Mouse (Mus musculus) forebrain, embryonic 16.5 days (tissue): ENCODE measurements around the gene Cox10. TPM values are rescaled to one million over a fixed set of nuclear protein-coding genes. Genes with fewer than 3 reads are reported as not detected.

Experiments
- ATAC-seq: fragments of 200-750 bp; cut with Nextera tagmentation; 2 replicates; pipeline ENCODE4 v1.8.0; 2017; ENCODE audit warnings: mild to moderate bottlenecking, moderate library complexity
- H3K27ac ChIP-seq: fragments of 300-500 bp; sonication (generic); 2 replicates; pipeline ENCODE4 v1.5.1; 2014; ENCODE audit warnings: low read length, control low read depth
- H3K27me3 ChIP-seq: fragments of 300-500 bp; sonication (generic); replicated peaks from 2 replicates; pipeline ENCODE4 v1.6.1; 2014; ENCODE audit warnings: low read length; ENCODE audit not compliant: control insufficient read depth, insufficient read depth
- H3K36me3 ChIP-seq: fragments of 300-500 bp; sonication (generic); 2 replicates; pipeline ENCODE4 v1.6.1; 2014; ENCODE audit not compliant: control insufficient read depth, insufficient read depth
- H3K4me1 ChIP-seq: fragments of 300-500 bp; sonication (generic); replicated peaks from 2 replicates; pipeline ENCODE4 v1.6.1; 2014; ENCODE audit warnings: low read length; ENCODE audit not compliant: control insufficient read depth, insufficient read depth
- H3K4me2 ChIP-seq: fragments of 300-500 bp; sonication (generic); 2 replicates; pipeline ENCODE4 v1.6.1; 2014; ENCODE audit warnings: mild to moderate bottlenecking, low read length, control low read depth
- H3K4me3 ChIP-seq: fragments of 300-500 bp; sonication (generic); replicated peaks from 2 replicates; pipeline ENCODE4 v1.5.1; 2014; ENCODE audit warnings: mild to moderate bottlenecking, low read length, control low read depth
- H3K9ac ChIP-seq: fragments of 300-500 bp; sonication (generic); replicated peaks from 2 replicates; pipeline ENCODE4 v1.6.1; 2014; ENCODE audit warnings: low read depth, low read length, control low read depth
- H3K9me3 ChIP-seq: fragments of 300-500 bp; sonication (generic); 2 replicates; pipeline ENCODE4 v1.6.1; 2016; ENCODE audit warnings: low read length; ENCODE audit not compliant: control insufficient read depth
- WGBS: fragments of 180-500 bp; shearing (Covaris S2); extraction: QIAGEN DNeasy Blood & Tissue Kit; methylation state at CpG from one replicate; pipeline ENCODE4 v1.1.7; 2014; 5-methylcytosine and 5-hydroxymethylcytosine counted together
- polyA plus RNA-seq: library from polyadenylated mRNA; unstranded; fragments of >200 nt; fragmentation: Nextera tagmentation; extraction: Ambion mirVana; gene quantifications from 2 replicates; pipeline ENCODE4 v1.2.1, GENCODE M21; 2015

Cox10 gene
- polyA plus RNA-seq, 1 experiment from 2014 or later: 24.6 TPM

- Histone ChIP-seq H3K4me1 (no peaks in the 10 kb centered on the region), H3K4me2 (no peak overlapping the region), H3K27me3 (no peaks in the 10 kb centered on the region), H3K9ac (no peak overlapping the region), H3K36me3 (no peaks in the 10 kb centered on the region), H3K4me3 (no peak overlapping the region), H3K9me3 (no peaks in the 10 kb centered on the region), H3K27ac (no peak overlapping the region)
- no peak for ATAC-seq
- 26% methylated on average over 2 of the region's 2 CpGs for WGBS
These were observed 10.4 kb upstream of the Cox10 start for GRCm38 (mm10) chr11:64089682-64090081.

GRCm38 (mm10) chr11:64085888-64086287 lies 6.6 kb upstream of the Cox10 start:
- Histone ChIP-seq H3K4me2 (no peak overlapping the region), H3K4me1 (no peaks in the 10 kb centered on the region), H3K9ac (no peak overlapping the region), H3K4me3 (no peak overlapping the region), H3K27ac (no peak overlapping the region), H3K27me3 (no peaks in the 10 kb centered on the region), H3K9me3 (no peaks in the 10 kb centered on the region), H3K36me3 (no peaks in the 10 kb centered on the region)
- WGBS: 93% methylated on average over 5 of the region's 5 CpGs
- no peak for ATAC-seq

GRCm38 (mm10) chr11:64079727-64080081 lies 436 bp upstream of the Cox10 start:
- Histone ChIP-seq H3K9ac (peak overlapping the region; percentile 82), H3K36me3 (no peaks in the 10 kb centered on the region), H3K27ac (peak overlapping the region; percentile 90), H3K27me3 (no peaks in the 10 kb centered on the region), H3K4me2 (peak overlapping the region; percentile 71), H3K4me3 (peak overlapping the region; percentile 71), H3K9me3 (no peaks in the 10 kb centered on the region), H3K4me1 (peaks cover 11% of the 10 kb centered on the region)
- peak; percentile 53 for ATAC-seq
- WGBS: under 1% methylated on average over 8 of the region's 8 CpGs

GRCm38 (mm10) chr11:64076212-64076611 lies 3.1 kb downstream of the Cox10 start:
- ATAC-seq: no peak
- Histone ChIP-seq H3K9ac (no peak overlapping the region), H3K4me2 (no peak overlapping the region), H3K4me3 (no peak overlapping the region), H3K36me3 (no peaks in the 10 kb centered on the region), H3K9me3 (no peaks in the 10 kb centered on the region), H3K27ac (no peak overlapping the region), H3K4me1 (peaks cover 11% of the 10 kb centered on the region), H3K27me3 (no peaks in the 10 kb centered on the region)
- WGBS: 95% methylated on average over 4 of the region's 4 CpGs

GRCm38 (mm10) chr11:64073379-64073778 lies 5.9 kb downstream of the Cox10 start:
- Histone ChIP-seq H3K4me1 (peaks cover 3% of the 10 kb centered on the region), H3K4me3 (no peak overlapping the region), H3K9ac (no peak overlapping the region), H3K4me2 (no peak overlapping the region), H3K9me3 (no peaks in the 10 kb centered on the region), H3K27ac (no peak overlapping the region), H3K27me3 (no peaks in the 10 kb centered on the region), H3K36me3 (peaks cover 6% of the 10 kb centered on the region)
- no peak for ATAC-seq
- WGBS: 91% methylated on average over 4 of the region's 4 CpGs

GRCm38 (mm10) chr11:64071536-64071935 lies 7.7 kb downstream of the Cox10 start:
- no peak for ATAC-seq
- no peaks in the 10 kb centered on the region for H3K27me3 ChIP-seq
- H3K36me3 ChIP-seq: peaks cover 6% of the 10 kb centered on the region
- H3K4me2 ChIP-seq: no peak overlapping the region
- no peak overlapping the region for H3K4me3 ChIP-seq
- H3K27ac ChIP-seq: no peak overlapping the region
- no peak overlapping the region for H3K9ac ChIP-seq
- 94% methylated on average over 12 of the region's 12 CpGs for whole genome bisulfite sequencing
- H3K9me3 ChIP-seq: no peaks in the 10 kb centered on the region
- H3K4me1 ChIP-seq: no peaks in the 10 kb centered on the region

- 96% methylated on average over 2 of the region's 2 CpGs for WGBS
- Histone ChIP-seq H3K4me1 (no peaks in the 10 kb centered on the region), H3K27ac (no peak overlapping the region), H3K9ac (no peak overlapping the region), H3K27me3 (no peaks in the 10 kb centered on the region), H3K36me3 (peaks cover 6% of the 10 kb centered on the region), H3K4me2 (no peak overlapping the region), H3K9me3 (no peaks in the 10 kb centered on the region), H3K4me3 (no peak overlapping the region)
- ATAC-seq: no peak
These were observed 13.3 kb downstream of the Cox10 start for GRCm38 (mm10) chr11:64066001-64066400.

- no peaks in the 10 kb centered on the region for H3K9me3 ChIP-seq
- H3K4me2 ChIP-seq: no peak overlapping the region
These were observed 16.1 kb downstream of the Cox10 start for GRCm38 (mm10) chr11:64063130-64063529.

GRCm38 (mm10) chr11:64062226-64062625 lies 17.0 kb downstream of the Cox10 start:
- H3K36me3 ChIP-seq: no peaks in the 10 kb centered on the region
- H3K9ac ChIP-seq: no peak overlapping the region
- H3K4me2 ChIP-seq: no peak overlapping the region
- H3K27ac ChIP-seq: no peak overlapping the region
- H3K4me3 ChIP-seq: no peak overlapping the region
- no peaks in the 10 kb centered on the region for H3K9me3 ChIP-seq
- H3K4me1 ChIP-seq: no peaks in the 10 kb centered on the region
- WGBS: 95% methylated on average over 4 of the region's 4 CpGs
- H3K27me3 ChIP-seq: no peaks in the 10 kb centered on the region
- no peak for ATAC-seq

More at GRCm38 (mm10) chr11:64063130-64063529, 16.1 kb downstream of the Cox10 start:
- WGBS: 81% methylated on average over 3 of the region's 3 CpGs
- H3K9ac ChIP-seq: no peak overlapping the region
- H3K4me3 ChIP-seq: no peak overlapping the region
- ATAC-seq: no peak
- no peaks in the 10 kb centered on the region for H3K36me3 ChIP-seq
- H3K4me1 ChIP-seq: no peaks in the 10 kb centered on the region
- no peak overlapping the region for H3K27ac ChIP-seq
- H3K27me3 ChIP-seq: no peaks in the 10 kb centered on the region

GRCm38 (mm10) chr11:64059305-64059704 lies 20.0 kb downstream of the Cox10 start:
- no peak overlapping the region for H3K9ac ChIP-seq
- no peaks in the 10 kb centered on the region for H3K36me3 ChIP-seq
- H3K9me3 ChIP-seq: no peaks in the 10 kb centered on the region
- no peaks in the 10 kb centered on the region for H3K27me3 ChIP-seq
- no peak overlapping the region for H3K4me2 ChIP-seq
- no peak overlapping the region for H3K27ac ChIP-seq
- no peak for ATAC-seq
- no peaks in the 10 kb centered on the region for H3K4me1 ChIP-seq
- 93% methylated on average over 2 of the region's 2 CpGs for WGBS
- H3K4me3 ChIP-seq: no peak overlapping the region
